8 mouse cellular contexts compared by ENCODE assay signal in the genomic region with DNA sequence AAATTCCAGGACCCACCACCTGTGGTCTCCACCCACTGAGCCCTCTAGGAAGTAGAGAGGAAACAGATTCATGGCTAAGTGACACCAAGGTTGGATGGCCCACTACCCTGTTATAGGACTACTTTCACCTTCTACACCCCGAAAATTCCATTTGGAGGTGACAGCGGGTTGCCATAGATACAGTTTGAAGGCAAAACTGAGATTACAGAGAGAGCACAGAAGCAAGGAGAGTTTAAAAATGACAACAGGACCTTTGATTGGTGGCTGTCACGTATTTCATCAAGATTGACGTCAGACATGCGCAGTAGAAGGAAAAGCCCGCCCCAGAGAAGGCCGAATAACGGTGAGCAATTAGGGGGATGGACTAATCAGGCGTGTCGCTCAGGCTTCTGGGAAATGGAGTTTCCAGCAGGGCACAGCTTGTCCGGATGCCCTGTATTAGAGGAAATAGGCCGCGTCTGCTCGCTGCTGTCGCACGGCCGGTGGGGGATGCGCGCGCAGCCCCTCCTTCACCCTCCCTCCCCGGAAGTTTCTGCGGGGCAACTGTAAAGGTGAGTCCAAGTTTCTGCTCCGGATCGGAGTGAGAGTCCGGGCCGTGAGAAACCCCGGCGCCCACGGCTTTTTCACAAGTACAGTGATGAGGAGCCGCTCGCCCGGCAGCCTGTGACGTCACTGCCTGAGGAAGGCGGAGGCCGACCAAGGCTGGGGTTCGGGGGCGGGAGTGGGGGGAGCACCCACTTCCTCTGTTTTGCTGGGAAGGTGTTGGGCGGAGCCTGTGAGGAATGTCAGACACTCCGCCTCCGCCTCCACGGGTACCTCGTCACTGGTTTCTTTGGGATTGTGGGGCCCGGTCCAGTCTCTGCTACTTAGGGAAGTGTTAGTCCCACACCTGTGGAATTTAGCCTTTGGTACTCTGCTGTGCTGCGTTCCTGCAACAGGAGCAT. TPM values are rescaled to one million over a fixed set of nuclear protein-coding genes. Genes with fewer than 3 reads are reported as not detected.
DNase-seq lines count a peak whose midpoint lies in the region; ATAC-seq lines count a peak whose summit lies in the region.

A gene (plus strand): TSS at position 313 of the 944 bp plus-strand sequence.

- H3K4me1 ChIP-seq in heart, embryonic 14.5 days (ENCODE audit: control insufficient read depth in 2 of 2, insufficient read depth in 2 of 2, low read length in 2 of 2): peaks cover 4 to 17% of the 10 kb centered on the region in 2 experiments
- H3K4me1 ChIP-seq in liver, embryonic 13.5 days (replicated peaks): peaks cover 41% of the 10 kb centered on the region
- peaks cover 14% of the 10 kb centered on the region for H3K4me1 ChIP-seq in stomach, embryonic 16.5 days (ENCODE audit: control insufficient read depth, insufficient read depth, low read length)

- 1% methylated on average over 44 of the region's 44 CpGs for WGBS in heart, embryonic 14.5 days
- under 1% methylated on average over 44 of the region's 44 CpGs for WGBS in liver, embryonic 13.5 days (ENCODE audit: insufficient replicate concordance)
- under 1% methylated on average over 44 of the region's 44 CpGs for WGBS in stomach, embryonic 16.5 days

- H3K9ac ChIP-seq in heart, embryonic 14.5 days (ENCODE audit: low read length): peak within 1 kb of the TSS; percentile 81
- peak within 1 kb of the TSS; percentile 73 for H3K9ac ChIP-seq in liver, embryonic 13.5 days
- peak within 1 kb of the TSS; percentile 84 for H3K9ac ChIP-seq in stomach, embryonic 16.5 days (ENCODE audit: low read length)

- H3K27ac ChIP-seq in heart, embryonic 14.5 days (replicated peaks in 1 of 2; ENCODE audit: control insufficient read depth in 1 of 2, insufficient read depth in 1 of 2, low read depth in 2 of 2, low read length in 2 of 2): peak within 1 kb of the TSS; percentile 85 to 90
- H3K27ac ChIP-seq in liver, embryonic 13.5 days: peak within 1 kb of the TSS; percentile 97
- H3K27ac ChIP-seq in stomach, embryonic 16.5 days (ENCODE audit: low read length): peak within 1 kb of the TSS; percentile 96

- DNase-seq in c-Kit-negative CD71-positive TER-119-positive erythroid progenitor cells, embryonic 14.5 days (ENCODE audit: low read depth, low spot score): peak; percentile 95
- peak; percentile 96 for DNase-seq in fibroblast of lung, adult 2 months (ENCODE audit: low read depth)
- peak; percentile 98 for DNase-seq in kidney, postnatal 14 days
- DNase-seq in liver, embryonic 13.5 days: peak; percentile 94
- DNase-seq in neural tube, embryonic 10.5 days (ENCODE audit: extremely low spot score, low spot score): peak; percentile 94

- peak within 1 kb of the TSS; percentile 90 for H3K4me2 ChIP-seq in heart, embryonic 14.5 days (ENCODE audit: low read length)
- peak within 1 kb of the TSS; percentile 73 for H3K4me2 ChIP-seq in liver, embryonic 13.5 days
- peak within 1 kb of the TSS; percentile 91 for H3K4me2 ChIP-seq in stomach, embryonic 16.5 days (ENCODE audit: low read depth, low read length)

- H3K36me3 ChIP-seq in heart, embryonic 14.5 days (ENCODE audit: control insufficient read depth, insufficient read depth, low read length): peaks cover 19% of the 10 kb centered on the region
- peaks cover 15% of the 10 kb centered on the region for H3K36me3 ChIP-seq in liver, embryonic 13.5 days
- H3K36me3 ChIP-seq in stomach, embryonic 16.5 days (ENCODE audit: control insufficient read depth, insufficient read depth, low read length): 0 out of 2 replicates have a peak, but pooled peaks cover 2% of the 10 kb centered on the region

- peak within 1 kb of the TSS; percentile 74 to 77 for H3K4me3 ChIP-seq in heart, embryonic 14.5 days (ENCODE audit: control insufficient read depth in 1 of 2, insufficient read depth in 1 of 2, low read depth in 1 of 2, low read length in 2 of 2)
- peak within 1 kb of the TSS; percentile 70 for H3K4me3 ChIP-seq in liver, embryonic 13.5 days (replicated peaks)
- H3K4me3 ChIP-seq in stomach, embryonic 16.5 days (replicated peaks; ENCODE audit: low read length): peak within 1 kb of the TSS; percentile 75

- H3K9me3 ChIP-seq in heart, embryonic 14.5 days (ENCODE audit: control insufficient read depth, low read length): no peaks in the 10 kb centered on the region
- no peaks in the 10 kb centered on the region for H3K9me3 ChIP-seq in liver, embryonic 13.5 days (replicated peaks)
- H3K9me3 ChIP-seq in stomach, embryonic 16.5 days (replicated peaks; ENCODE audit: control insufficient read depth, low read length): no peaks in the 10 kb centered on the region

- peak; percentile 93 for ATAC-seq in CD4-positive, CD25-positive, alpha-beta regulatory T cell, adult 4 months
- peak; percentile 97 for ATAC-seq in heart, embryonic 14.5 days (ENCODE audit: insufficient number of reproducible peaks, insufficient read depth, low FRiP score, low read depth)
- peak; percentile 98 for ATAC-seq in liver, embryonic 13.5 days (ENCODE audit: low read depth)
- peak; percentile 98 for ATAC-seq in stomach, embryonic 16.5 days (ENCODE audit: insufficient read depth, low FRiP score)

- no peaks in the 10 kb centered on the region for H3K27me3 ChIP-seq in heart, embryonic 14.5 days (ENCODE audit: control insufficient read depth, insufficient read depth, low read length)
- no peaks in the 10 kb centered on the region for H3K27me3 ChIP-seq in liver, embryonic 13.5 days
- no peaks in the 10 kb centered on the region for H3K27me3 ChIP-seq in stomach, embryonic 16.5 days (ENCODE audit: control insufficient read depth, insufficient read depth, low read length)

RNA-seq across cellular contexts. Expression of the gene that starts here (rescaled TPM):
- polyA plus RNA-seq in CD4-positive, CD25-positive, alpha-beta regulatory T cell, adult 4 months (2017; shearing (Covaris generic)): 10 to 100 TPM; 79.6 to 97.6 TPM
- 30.9 and 36.1 TPM in 2 replicates for polyA plus RNA-seq in heart, embryonic 14.5 days (2014; fragmentation: Nextera tagmentation; extraction: Ambion mirVana)
- polyA plus RNA-seq in liver, embryonic 13.5 days (2015; fragmentation: Nextera tagmentation; extraction: Ambion mirVana): 30.0 and 30.8 TPM in 2 replicates
- polyA plus RNA-seq in stomach, embryonic 16.5 days (2015; fragmentation: Nextera tagmentation; extraction: Ambion mirVana): 32.1 and 32.8 TPM in 2 replicates

Comparison
In these comparisons a context has a peak if more than half of its experiments do, and no peak if none do; other contexts are left out.
1. Peak in every context shown above with its lines: DNase-seq, ATAC-seq, H3K4me3 ChIP-seq and H3K27ac ChIP-seq.